Mouse (Mus musculus) brain, embryonic 18.5 days (tissue): ENCODE data around the gene Gjb5.
A peak's percentile ranks its signal among the peaks of the same experiment; 100 is the strongest.

Experiments
- DNase-seq: peaks from one replicate; pipeline ENCODE4 v3.0.0-alpha.2; 2012; ENCODE audit warnings: low read depth, low spot score

Gjb5 gene

GRCm38 (mm10) chr4:127358018-127358417 is at the start of gene Gjb5:
TSS of gene Gjb5 (minus strand) at chr4:127358181.
- DNase-seq, result no peak

GRCm38 (mm10) chr4:127402614-127403013 is 44.6 kb upstream of the Gjb5 start:
- no peak for DNase-seq

DNA sequence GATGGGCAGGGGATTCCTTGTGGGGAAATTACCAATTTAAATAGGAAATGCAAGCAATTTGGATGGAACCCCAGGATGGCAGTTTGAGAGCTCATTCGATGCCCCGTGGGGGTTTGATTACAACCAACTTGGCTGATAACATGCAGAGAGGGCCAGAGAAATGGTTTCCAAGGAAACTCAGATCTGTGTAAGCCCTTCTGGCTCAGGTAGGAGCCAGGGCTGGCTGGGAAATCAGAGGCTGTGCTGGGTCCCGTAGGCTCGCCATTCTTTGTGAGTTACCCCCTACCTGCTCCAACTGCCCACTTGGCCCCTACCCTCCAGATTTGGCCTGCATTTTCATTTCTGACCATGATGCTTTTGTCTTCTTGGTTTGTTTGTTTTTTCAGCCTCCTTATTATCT is 44.2 kb upstream of the Gjb5 start:
- no peak for DNase-seq

GRCm38 (mm10) chr4:127400165-127401145 is 42.5 kb upstream of the Gjb5 start:
- no peak for DNase-seq

DNA sequence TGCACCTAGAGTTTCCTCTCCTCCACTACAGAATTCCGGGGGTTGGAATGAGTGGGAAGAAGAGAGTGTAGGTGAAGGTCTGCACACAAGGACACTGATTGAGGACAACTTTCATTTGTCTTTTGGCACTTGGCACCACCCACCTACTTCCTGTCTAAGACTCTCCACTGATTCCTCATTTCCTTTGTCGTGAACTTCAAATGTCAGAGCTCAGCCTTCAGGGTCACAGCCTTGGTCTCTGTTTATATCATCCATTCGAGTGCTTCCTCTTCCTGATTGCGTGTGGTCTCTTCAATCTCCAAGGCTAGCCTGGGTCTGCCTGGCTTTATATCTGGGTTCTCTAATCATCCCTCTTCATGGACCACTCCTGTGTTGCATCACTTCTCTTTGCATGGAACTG is 37.6 kb upstream of the Gjb5 start:
- DNase-seq, result no peak

- no peak for DNase-seq
Observed at GRCm38 (mm10) chr4:127389645-127390044, 31.7 kb upstream of the Gjb5 start.

DNA sequence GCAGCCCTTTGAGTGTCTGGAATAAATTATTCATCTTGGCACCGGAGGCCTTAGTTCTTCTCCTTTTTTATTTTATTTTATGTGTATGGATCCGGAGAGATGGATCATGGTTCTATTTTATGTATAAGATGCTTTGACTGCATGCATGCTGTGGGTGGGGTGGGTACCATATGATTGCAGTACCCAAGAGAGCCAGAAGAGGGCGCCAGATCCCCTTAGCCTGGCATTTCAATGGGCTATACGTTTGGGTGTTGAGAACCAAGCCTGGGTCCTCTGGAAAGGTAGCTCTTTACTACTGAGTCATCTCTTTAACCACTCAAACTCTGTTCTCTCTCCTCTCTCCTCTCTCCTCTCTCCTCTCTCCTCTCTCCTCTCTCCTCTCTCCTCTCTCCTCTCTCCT is 19.4 kb upstream of the Gjb5 start:
- no peak for DNase-seq

GRCm38 (mm10) chr4:127375541-127376177 is 17.7 kb upstream of the Gjb5 start:
- DNase-seq, result no peak

DNA sequence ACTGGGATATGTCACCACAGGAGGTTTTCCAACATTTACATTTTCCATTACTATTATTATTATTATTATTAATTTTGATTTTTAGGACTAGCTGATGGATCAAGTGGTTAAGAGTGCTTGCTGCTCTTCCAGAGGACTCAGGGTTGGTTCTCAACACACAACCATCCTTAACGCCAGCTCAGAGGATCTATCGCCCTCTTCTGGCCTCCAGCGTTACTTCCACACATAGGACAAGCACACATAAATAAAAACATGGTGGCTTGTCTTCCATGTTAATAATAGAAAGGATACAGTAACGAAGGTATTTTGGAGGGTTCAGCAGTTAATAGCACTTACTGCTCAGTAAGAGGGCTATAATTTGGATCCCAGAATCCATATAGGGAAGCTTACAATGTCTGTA is 16.7 kb upstream of the Gjb5 start:
- DNase-seq, result no peak

DNA sequence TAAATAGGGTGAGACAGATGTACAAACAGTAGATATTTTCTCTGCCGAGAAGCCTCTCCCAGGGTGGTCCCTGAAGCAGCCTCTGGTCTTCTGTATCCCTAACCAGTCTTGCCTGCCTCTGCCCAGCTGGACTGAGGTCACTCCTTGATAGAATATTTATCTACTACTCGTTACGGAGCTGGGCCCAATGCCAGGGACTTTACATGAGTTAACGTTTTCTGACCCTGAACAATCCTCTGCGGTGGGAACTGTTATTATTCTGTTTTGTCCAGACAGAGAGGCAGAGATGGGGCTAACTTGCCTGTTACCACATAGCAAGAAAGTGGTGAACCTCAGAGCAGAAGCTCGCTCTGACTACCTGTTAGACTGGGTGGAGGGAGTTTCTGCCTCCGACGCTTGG is 15.5 kb upstream of the Gjb5 start:
- DNase-seq, result no peak

- no peak for DNase-seq
Observed at GRCm38 (mm10) chr4:127371546-127371945, 13.6 kb upstream of the Gjb5 start.

GRCm38 (mm10) chr4:127370447-127370846 is 12.5 kb upstream of the Gjb5 start:
- DNase-seq, result no peak

DNA sequence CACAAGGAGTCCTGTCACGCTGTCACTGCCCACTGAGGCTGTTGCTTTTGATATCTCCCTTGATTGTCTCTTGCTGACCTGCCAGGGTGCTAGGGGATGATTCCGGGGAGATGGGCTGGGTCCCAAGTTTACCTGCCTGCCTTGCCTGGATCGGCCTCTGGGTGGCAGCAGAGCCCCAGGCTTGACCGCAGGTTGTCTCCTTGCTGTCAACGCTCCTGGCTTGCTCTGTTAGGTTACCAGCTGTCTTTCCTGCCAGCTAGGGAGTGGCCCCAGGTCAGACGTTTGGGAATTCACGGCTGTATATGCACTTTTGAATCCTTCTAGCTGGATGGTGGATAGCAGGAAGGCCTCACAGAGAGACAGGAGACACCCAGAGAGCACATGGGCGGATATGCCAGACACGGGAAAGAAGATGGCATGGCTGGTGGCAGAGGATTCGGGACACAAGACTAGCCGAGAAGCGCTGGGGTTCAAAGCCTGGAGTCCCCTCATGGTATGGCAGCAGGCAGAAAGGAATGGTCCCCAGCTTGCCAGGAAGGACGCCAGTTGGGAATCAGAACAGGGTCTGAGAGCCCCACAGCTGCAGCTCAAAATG is 10.5 kb upstream of the Gjb5 start:
- DNase-seq, result peak; percentile 32

DNA sequence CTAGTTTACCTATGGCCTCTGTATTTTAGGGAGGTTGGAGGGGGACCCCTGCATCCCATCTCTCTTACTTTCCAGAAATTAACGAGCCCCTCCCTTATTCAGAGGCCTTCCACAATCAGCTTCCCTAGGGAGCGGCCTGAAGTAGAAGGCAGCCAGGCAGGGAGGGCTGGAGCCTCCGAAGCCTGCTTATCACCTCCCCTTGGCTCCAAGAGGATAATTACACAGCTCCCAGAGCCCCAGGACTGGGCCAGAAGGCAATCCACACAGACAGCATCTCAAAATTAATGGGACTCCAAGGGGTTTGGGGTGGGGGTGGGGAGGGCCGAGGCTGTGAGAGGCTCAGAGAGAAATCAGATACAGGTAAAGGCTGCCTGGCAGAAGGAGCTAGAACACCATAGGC is 7.9 kb upstream of the Gjb5 start:
- no peak for DNase-seq

DNA sequence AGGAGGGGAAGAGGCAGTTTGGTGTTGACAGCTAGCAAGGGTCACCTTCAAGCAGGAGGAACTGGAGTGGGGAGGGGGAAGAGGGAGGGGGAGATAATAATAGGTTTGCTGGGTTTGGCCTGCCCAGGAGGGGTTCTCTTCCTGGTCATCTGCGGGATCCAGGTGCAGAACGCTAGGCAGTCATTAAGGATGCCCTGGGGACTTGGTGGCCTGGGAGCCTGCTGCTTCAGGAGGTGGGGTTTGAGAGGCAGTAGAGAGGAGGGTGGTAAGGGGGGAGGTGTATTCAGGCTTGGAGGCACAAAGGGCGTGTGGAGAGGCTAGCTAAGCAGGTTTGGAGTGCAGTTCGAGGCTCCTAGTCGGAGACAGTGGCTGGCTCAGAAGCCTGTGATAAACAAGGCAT is 7.5 kb upstream of the Gjb5 start:
- DNase-seq, result no peak

DNA sequence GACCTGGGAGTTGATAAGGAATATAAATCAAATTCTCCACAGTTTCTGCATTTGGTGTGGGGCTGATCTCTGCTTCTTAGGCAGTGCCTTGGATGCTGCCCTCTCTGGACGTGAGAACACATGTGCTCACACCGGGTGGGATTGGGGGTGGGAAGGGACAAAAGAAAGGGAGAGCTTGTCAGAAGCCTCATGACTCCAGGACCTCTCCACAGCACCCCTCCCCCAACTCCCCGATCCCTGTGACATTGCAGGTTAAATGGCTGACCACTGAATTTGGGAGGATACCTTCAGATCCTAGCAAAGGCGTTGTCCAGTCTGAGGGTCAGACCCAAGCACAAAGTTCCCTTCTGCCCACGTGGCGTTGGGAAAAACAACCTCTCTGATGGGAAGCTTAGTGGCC is 6.5 kb upstream of the Gjb5 start:
- DNase-seq, result no peak

GRCm38 (mm10) chr4:127363331-127363730 is 5.3 kb upstream of the Gjb5 start:
- DNase-seq, result no peak

- DNase-seq, result no peak
Observed at GRCm38 (mm10) chr4:127362520-127362919, 4.5 kb upstream of the Gjb5 start.

- DNase-seq, result no peak
Observed at GRCm38 (mm10) chr4:127354506-127355485, 3.2 kb downstream of the Gjb5 start.

- no peak for DNase-seq
Observed at GRCm38 (mm10) chr4:127353951-127354438, 4.0 kb downstream of the Gjb5 start, which contains the start of gene Gjb4. TSS of gene Gjb4 (minus strand) at chr4:127354081.

DNA sequence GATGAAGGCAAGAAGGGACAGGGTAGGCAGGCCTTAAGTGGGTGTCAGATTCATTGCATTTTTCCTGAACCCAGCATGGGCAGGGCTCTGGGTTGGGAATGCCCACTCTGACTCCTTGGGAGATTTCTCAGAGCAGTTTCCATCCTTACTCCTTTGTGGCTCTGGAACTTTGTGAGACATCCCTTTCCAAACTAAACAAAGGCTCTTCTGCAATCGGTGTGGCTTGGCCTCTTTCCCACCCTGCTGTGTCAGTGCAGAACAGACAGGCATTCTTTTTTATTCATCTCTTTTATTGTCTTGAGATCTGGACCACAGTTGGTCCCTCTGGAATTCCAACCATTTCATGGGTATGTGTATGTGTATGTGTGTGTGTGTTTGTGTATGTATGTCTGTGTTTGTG is 5.4 kb downstream of the Gjb5 start:
- no peak for DNase-seq
